Mouse (Mus musculus) embryonic facial prominence, embryonic 10.5 days (tissue): ENCODE measurements around the gene Pde4d. TPM values are rescaled to one million over a fixed set of nuclear protein-coding genes. Genes with fewer than 3 reads are reported as not detected.

ENCODE experiments used
- DNase-seq: peaks from one replicate; pipeline ENCODE4 v3.0.0-alpha.2; 2017; ENCODE audit warnings: low spot score
- H3K27ac ChIP-seq: fragments of 300-500 bp; sonication (generic); replicated peaks from 2 replicates; pipeline ENCODE4 v1.5.1; 2016; ENCODE audit warnings: mild to moderate bottlenecking
- H3K27me3 ChIP-seq: fragments of 300-500 bp; sonication (generic); replicated peaks from 2 replicates; pipeline ENCODE4 v1.6.1; 2016; ENCODE audit warnings: low read depth, mild to moderate bottlenecking; ENCODE audit not compliant: poor library complexity, severe bottlenecking
- H3K36me3 ChIP-seq: fragments of 300-500 bp; sonication (generic); replicated peaks from 2 replicates; pipeline ENCODE4 v1.6.1; 2016; ENCODE audit warnings: mild to moderate bottlenecking, moderate library complexity
- H3K4me1 ChIP-seq: fragments of 300-500 bp; sonication (generic); 2 replicates; pipeline ENCODE4 v1.6.1; 2016
- H3K4me3 ChIP-seq: fragments of 300-500 bp; sonication (generic); 2 replicates; pipeline ENCODE4 v1.5.1; 2016; ENCODE audit warnings: mild to moderate bottlenecking, moderate library complexity
- H3K9me3 ChIP-seq: fragments of 300-500 bp; sonication (generic); 2 replicates; pipeline ENCODE4 v1.6.1; 2016; ENCODE audit warnings: mild to moderate bottlenecking
- WGBS: fragments of 180-500 bp; shearing (Covaris S2); methylation state at CpG from one replicate; pipeline ENCODE4 v1.1.7; 2016; 5-methylcytosine and 5-hydroxymethylcytosine counted together
- polyA plus RNA-seq: library from polyadenylated mRNA; unstranded; fragments of >200 nt; fragmentation: Nextera tagmentation; extraction: Ambion mirVana; gene quantifications from 2 replicates; pipeline ENCODE4 v1.2.1, GENCODE M21; 2016

Pde4d gene
- polyA plus RNA-seq, 1 experiment from 2014 or later = 19.7 TPM

- WGBS = 86% methylated on average over 1 of the region's 1 CpGs
Observed at GRCm38 (mm10) chr13:109118296-109118800, 668.6 kb downstream of the Pde4d start.

GRCm38 (mm10) chr13:109121867-109122266 is 672.1 kb downstream of the Pde4d start:
- Histone ChIP-seq H3K36me3 (no peaks in the 10 kb centered on the region), H3K4me1 (peaks cover 8% of the 10 kb centered on the region), H3K27ac (no peak overlapping the region), H3K27me3 (peaks cover 21% of the 10 kb centered on the region), H3K9me3 (no peaks in the 10 kb centered on the region), H3K4me3 (no peak overlapping the region)
- WGBS = 63% methylated on average over 3 of the region's 3 CpGs
- no peak for DNase-seq

More at GRCm38 (mm10) chr13:109118296-109118800, 668.6 kb downstream of the Pde4d start:
- no peak for DNase-seq
- H3K9me3 ChIP-seq = no peaks in the 10 kb centered on the region
- peaks cover 34% of the 10 kb centered on the region for H3K27me3 ChIP-seq
- no peak overlapping the region for H3K27ac ChIP-seq
- H3K4me3 ChIP-seq = no peak overlapping the region
- H3K4me1 ChIP-seq = peaks cover 16% of the 10 kb centered on the region
- H3K36me3 ChIP-seq = no peaks in the 10 kb centered on the region

GRCm38 (mm10) chr13:109136405-109136804 is 686.7 kb downstream of the Pde4d start:
- Histone ChIP-seq H3K27ac (no peak overlapping the region), H3K4me1 (no peaks in the 10 kb centered on the region), H3K4me3 (no peak overlapping the region), H3K27me3 (no peaks in the 10 kb centered on the region), H3K9me3 (no peaks in the 10 kb centered on the region), H3K36me3 (no peaks in the 10 kb centered on the region)
- no peak for DNase-seq
- 64% methylated on average over 4 of the region's 4 CpGs for WGBS

DNA sequence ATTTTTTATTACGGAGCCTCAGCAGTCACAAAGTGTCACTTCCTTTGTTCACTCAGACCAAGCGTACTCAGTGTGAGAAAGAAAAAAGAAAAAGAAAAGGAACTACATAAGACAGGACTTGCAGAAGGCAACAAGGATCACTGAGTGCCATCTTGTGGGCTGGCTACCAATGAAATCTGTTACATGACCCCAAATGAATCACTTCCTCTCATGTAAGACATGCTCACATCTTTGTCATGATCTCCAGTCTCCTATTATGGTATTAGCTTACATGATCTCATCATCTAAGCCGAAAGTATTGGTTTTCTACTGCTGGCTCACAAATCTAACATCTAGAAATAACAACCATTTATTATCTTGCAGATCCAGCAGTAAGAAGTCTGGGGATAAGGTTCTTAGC is 709.0 kb downstream of the Pde4d start:
- 86% methylated on average over 3 of the region's 3 CpGs for WGBS
- Histone ChIP-seq H3K36me3 (no peaks in the 10 kb centered on the region), H3K4me3 (no peak overlapping the region), H3K4me1 (no peaks in the 10 kb centered on the region), H3K27me3 (no peaks in the 10 kb centered on the region), H3K9me3 (no peaks in the 10 kb centered on the region), H3K27ac (no peak overlapping the region)
- no peak for DNase-seq

- no peaks in the 10 kb centered on the region for H3K9me3 ChIP-seq
- no peaks in the 10 kb centered on the region for H3K36me3 ChIP-seq
- H3K4me1 ChIP-seq = no peaks in the 10 kb centered on the region
- H3K27ac ChIP-seq = no peak overlapping the region
- no peaks in the 10 kb centered on the region for H3K27me3 ChIP-seq
- DNase-seq = no peak
- H3K4me3 ChIP-seq = no peak overlapping the region
- 88% methylated on average over 9 of the region's 9 CpGs for WGBS
Observed at GRCm38 (mm10) chr13:109168556-109169334, 719.0 kb downstream of the Pde4d start.

DNA sequence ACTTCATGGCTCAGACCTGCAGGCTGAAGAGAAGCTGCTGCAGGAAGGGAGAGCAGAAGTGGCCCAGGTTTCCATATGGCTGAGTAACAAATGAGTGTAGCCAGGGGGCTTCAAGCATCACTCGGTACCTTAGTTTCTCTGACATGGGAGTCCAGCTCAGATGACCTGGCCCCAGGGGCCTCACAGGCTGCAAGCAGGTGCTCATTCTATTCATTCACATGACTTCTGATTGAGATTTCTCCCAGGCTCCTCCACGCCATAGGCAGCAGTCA is 719.5 kb downstream of the Pde4d start:
- Histone ChIP-seq H3K27me3 (no peaks in the 10 kb centered on the region), H3K4me1 (no peaks in the 10 kb centered on the region), H3K27ac (no peak overlapping the region), H3K36me3 (no peaks in the 10 kb centered on the region), H3K9me3 (no peaks in the 10 kb centered on the region), H3K4me3 (no peak overlapping the region)
- no peak for DNase-seq
- WGBS = 82% methylated on average over 2 of the region's 2 CpGs

GRCm38 (mm10) chr13:109171688-109172087 is 721.9 kb downstream of the Pde4d start:
- Histone ChIP-seq H3K36me3 (no peaks in the 10 kb centered on the region), H3K9me3 (no peaks in the 10 kb centered on the region), H3K27ac (no peak overlapping the region), H3K27me3 (no peaks in the 10 kb centered on the region), H3K4me1 (no peaks in the 10 kb centered on the region), H3K4me3 (no peak overlapping the region)
- WGBS = 88% methylated on average over 7 of the region's 7 CpGs
- no peak for DNase-seq

- no peaks in the 10 kb centered on the region for H3K4me1 ChIP-seq
- no peaks in the 10 kb centered on the region for H3K9me3 ChIP-seq
- 85% methylated on average over 6 of the region's 6 CpGs for WGBS
- no peaks in the 10 kb centered on the region for H3K36me3 ChIP-seq
- no peak for DNase-seq
- no peaks in the 10 kb centered on the region for H3K27me3 ChIP-seq
- no peak overlapping the region for H3K27ac ChIP-seq
- H3K4me3 ChIP-seq = no peak overlapping the region
Observed at GRCm38 (mm10) chr13:109175281-109175680, 725.5 kb downstream of the Pde4d start.

- DNase-seq = no peak
- H3K36me3 ChIP-seq = no peaks in the 10 kb centered on the region
- no peaks in the 10 kb centered on the region for H3K4me1 ChIP-seq
- no peaks in the 10 kb centered on the region for H3K9me3 ChIP-seq
- no peak overlapping the region for H3K4me3 ChIP-seq
- H3K27ac ChIP-seq = no peak overlapping the region
- no peaks in the 10 kb centered on the region for H3K27me3 ChIP-seq
- 74% methylated on average over 11 of the region's 11 CpGs for WGBS
Observed at GRCm38 (mm10) chr13:109175852-109176621, 726.3 kb downstream of the Pde4d start.

- 88% methylated on average over 6 of the region's 6 CpGs for WGBS
- DNase-seq = no peak
Observed at GRCm38 (mm10) chr13:109181363-109181762, 731.6 kb downstream of the Pde4d start.

DNA sequence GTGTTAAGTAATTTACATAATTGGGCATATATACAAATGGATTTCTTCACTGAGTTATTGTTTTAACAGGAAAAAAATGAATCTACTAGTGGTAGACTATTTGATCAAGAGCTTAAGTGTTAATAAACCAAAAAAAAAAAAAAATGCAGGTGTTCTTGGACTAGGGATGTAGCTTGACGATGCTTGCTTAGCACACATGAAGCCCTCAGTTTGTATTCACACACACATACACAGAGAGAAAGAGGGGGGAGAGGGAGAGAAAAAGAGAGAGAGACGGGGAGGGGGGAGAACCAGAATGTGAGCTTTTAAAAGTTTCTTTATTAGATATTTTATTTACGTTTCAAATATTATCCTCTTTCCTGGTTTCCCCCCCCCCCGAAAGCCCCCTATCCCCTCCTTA is 740.9 kb downstream of the Pde4d start:
- Histone ChIP-seq H3K36me3 (no peaks in the 10 kb centered on the region), H3K27ac (no peak overlapping the region), H3K4me1 (no peaks in the 10 kb centered on the region), H3K27me3 (no peaks in the 10 kb centered on the region), H3K4me3 (no peak overlapping the region), H3K9me3 (no peaks in the 10 kb centered on the region)
- DNase-seq = no peak
- WGBS = 74% methylated on average over 4 of the region's 4 CpGs

More at GRCm38 (mm10) chr13:109181363-109181762, 731.6 kb downstream of the Pde4d start:
- no peaks in the 10 kb centered on the region for H3K9me3 ChIP-seq
- no peak overlapping the region for H3K4me3 ChIP-seq
- no peak overlapping the region for H3K27ac ChIP-seq
- H3K27me3 ChIP-seq = no peaks in the 10 kb centered on the region
- no peaks in the 10 kb centered on the region for H3K4me1 ChIP-seq
- no peaks in the 10 kb centered on the region for H3K36me3 ChIP-seq

GRCm38 (mm10) chr13:109191176-109191575 is 741.4 kb downstream of the Pde4d start:
- no peaks in the 10 kb centered on the region for H3K4me1 ChIP-seq
- DNase-seq = no peak
- no peaks in the 10 kb centered on the region for H3K36me3 ChIP-seq
- 81% methylated on average over 4 of the region's 4 CpGs for WGBS
- H3K9me3 ChIP-seq = no peaks in the 10 kb centered on the region
- H3K27ac ChIP-seq = no peak overlapping the region
- H3K27me3 ChIP-seq = no peaks in the 10 kb centered on the region
- no peak overlapping the region for H3K4me3 ChIP-seq

DNA sequence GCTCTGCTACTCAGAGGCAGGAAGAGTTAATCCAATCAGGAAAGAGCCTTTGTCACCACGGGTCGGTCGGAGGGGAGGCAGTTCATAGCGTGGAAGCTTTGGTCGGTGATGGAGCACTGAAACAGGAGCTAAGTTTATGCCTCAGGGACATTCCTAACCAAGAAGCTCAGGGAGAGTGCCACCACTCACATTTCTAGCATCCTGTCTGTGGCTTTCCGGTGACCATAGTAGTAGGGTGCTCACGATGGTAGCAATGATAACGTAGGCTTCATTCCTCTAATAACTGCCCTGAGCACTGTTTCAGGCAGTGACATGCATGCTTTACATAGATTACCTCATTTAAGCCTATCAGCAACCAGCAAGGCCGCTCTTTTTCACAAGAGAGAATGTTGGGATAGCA is 755.8 kb downstream of the Pde4d start:
- Histone ChIP-seq H3K4me3 (no peak overlapping the region), H3K4me1 (peaks cover 7% of the 10 kb centered on the region), H3K9me3 (no peaks in the 10 kb centered on the region), H3K27ac (no peak overlapping the region), H3K27me3 (no peaks in the 10 kb centered on the region), H3K36me3 (no peaks in the 10 kb centered on the region)
- no peak for DNase-seq
- WGBS = 39% methylated on average over 9 of the region's 9 CpGs
